Mouse (Mus musculus) bone marrow, adult 2 months (tissue): ENCODE measurements around the gene Fbxo11.

ENCODE experiments used
- CTCF ChIP-seq: fragments of 200-500 bp; IDR thresholded peaks from 2 replicates; pipeline ENCODE4 v1.5.1; 2011; ENCODE audit warnings: low read length, control low read depth; ENCODE audit not compliant: control insufficient read depth, insufficient read depth
- POLR2A ChIP-seq: fragments of 200-500 bp; IDR thresholded peaks from 2 replicates; pipeline ENCODE4 v1.6.1; 2011; ENCODE audit warnings: low read depth, mild to moderate bottlenecking, control low read depth, low read length, borderline replicate concordance; ENCODE audit not compliant: control insufficient read depth

DNA sequence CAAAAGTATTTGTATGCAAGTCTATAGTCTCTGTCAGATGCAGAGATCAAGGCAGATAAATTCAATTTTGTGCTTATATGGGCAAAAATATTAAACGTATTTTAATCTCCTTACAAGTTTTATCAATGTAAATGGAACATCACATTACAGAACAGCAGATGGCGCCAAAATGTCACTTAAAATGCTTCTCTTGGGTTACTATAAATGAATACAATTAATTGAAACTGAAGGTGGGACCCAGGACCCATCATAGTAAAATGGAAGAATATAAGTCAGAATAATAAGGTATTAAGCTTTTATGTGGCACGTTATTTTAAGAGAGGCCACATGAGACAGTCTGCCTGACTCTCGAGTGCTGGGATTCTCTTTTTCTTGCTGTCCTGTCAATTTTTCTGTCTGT is 39.9 kb downstream of the Fbxo11 start:
- TF ChIP-seq CTCF (no peak), POLR2A (no peak)
